Mouse (Mus musculus) heart, adult 2 months (tissue): ENCODE measurements around the gene Upp2. TPM values are rescaled to one million over a fixed set of nuclear protein-coding genes. Genes with fewer than 3 reads are reported as not detected.

Experiments
- DNase-seq, 2 experiments: peaks; one replicate each; pipeline ENCODE4 v3.0.0; 2021
- H3K27ac ChIP-seq: fragments of 200-600 bp; 2 replicates; pipeline ENCODE4 v1.8.1; 2022
- H3K27me3 ChIP-seq: fragments of 200-500 bp; 2 replicates; pipeline ENCODE4 v1.6.1; 2012; ENCODE audit warnings: mild to moderate bottlenecking, low read length, inconsistent platforms, mixed read lengths; ENCODE audit not compliant: control insufficient read depth, insufficient read depth
- H3K36me3 ChIP-seq: fragments of 200-500 bp; 2 replicates; pipeline ENCODE4 v1.6.1; 2012; ENCODE audit warnings: low read length, inconsistent platforms; ENCODE audit not compliant: control insufficient read depth, insufficient read depth
- H3K4me1 ChIP-seq: fragments of 200-500 bp; 2 replicates; pipeline ENCODE4 v1.6.1; 2011; ENCODE audit warnings: low read length; ENCODE audit not compliant: control insufficient read depth, insufficient read depth
- H3K4me3 ChIP-seq: fragments of 200-600 bp; 2 replicates; pipeline ENCODE4 v1.8.1; 2022
- H3K79me2 ChIP-seq: fragments of 200-500 bp; replicated peaks from 2 replicates; pipeline ENCODE4 v1.6.1; 2012; ENCODE audit warnings: mild to moderate bottlenecking, inconsistent platforms, low read length, moderate library complexity, mixed read lengths; ENCODE audit not compliant: control insufficient read depth, insufficient read depth
- H3K9ac ChIP-seq: fragments of 200-500 bp; 2 replicates; pipeline ENCODE4 v1.6.1; 2012; ENCODE audit warnings: low read depth, mild to moderate bottlenecking, control low read depth, inconsistent platforms, low read length, mixed read lengths
- CTCF ChIP-seq: fragments of 200-600 bp; IDR thresholded peaks from 2 replicates; pipeline ENCODE4 v1.8.1; 2022; ENCODE audit warnings: antibody characterized with exemption, mild to moderate bottlenecking, moderate library complexity
- EP300 ChIP-seq: fragments of 200-500 bp; IDR thresholded peaks from 2 replicates; pipeline ENCODE4 v1.6.1; 2011; ENCODE audit warnings: low read depth, low read length, control low read depth; ENCODE audit not compliant: insufficient read depth
- POLR2A ChIP-seq: fragments of 200-500 bp; IDR thresholded peaks from 2 replicates; pipeline ENCODE4 v1.6.1; 2011; ENCODE audit warnings: mild to moderate bottlenecking, low read depth, low read length, control low read depth; ENCODE audit not compliant: insufficient read depth
- WGBS: fragments of 180-500 bp; shearing (Covaris S2); methylation state at CpG from one replicate; pipeline ENCODE4 v1.1.7; 2018; 5-methylcytosine and 5-hydroxymethylcytosine counted together
- intact Hi-C: fragments of 180-260 bp; cut with DNase I; formaldehyde crosslinking; loops from one replicate; pipeline ENCODE4 v1.15.1; 2025
- polyA plus RNA-seq: library from polyadenylated mRNA; depleted of rRNA; stranded (reverse); fragments of >200 nt; gene quantifications from 2 replicates; pipeline ENCODE4 v1.2.3, GENCODE M21; 2012
- total RNA-seq, 2 experiments: library from RNA; stranded (reverse); gene quantifications; 2 replicates each; pipeline ENCODE4 v1.2.3; 2021

Upp2 gene
- total and polyA plus RNA-seq, 3 experiments, result 2.2 to 3.3 (median 3.0) TPM

GRCm38 (mm10) chr2:58660591-58660990 is 93.5 kb downstream of the Upp2 start:
- no peaks in the 10 kb centered on the region for H3K79me2 ChIP-seq
- no peak overlapping the region for H3K27ac ChIP-seq
- no peaks in the 10 kb centered on the region for H3K36me3 ChIP-seq
- H3K4me3 ChIP-seq, result no peak overlapping the region
- no peaks in the 10 kb centered on the region for H3K27me3 ChIP-seq
- intact Hi-C loops, result no loop called here
- H3K9ac ChIP-seq, result no peak overlapping the region
- WGBS, result 64% methylated on average over 13 of the region's 13 CpGs
- H3K4me1 ChIP-seq, result no peaks in the 10 kb centered on the region
- no peak for DNase-seq
- no peak for TF ChIP-seq CTCF
- TF ChIP-seq EP300, result no peak
- TF ChIP-seq POLR2A, result no peak

GRCm38 (mm10) chr2:58661116-58661515 is 94.0 kb downstream of the Upp2 start:
- H3K27me3 ChIP-seq, result no peaks in the 10 kb centered on the region
- intact Hi-C loops, result no loop called here
- no peak overlapping the region for H3K4me3 ChIP-seq
- no peak overlapping the region for H3K9ac ChIP-seq
- no peaks in the 10 kb centered on the region for H3K36me3 ChIP-seq
- no peaks in the 10 kb centered on the region for H3K79me2 ChIP-seq
- 86% methylated on average over 5 of the region's 5 CpGs for WGBS
- H3K27ac ChIP-seq, result no peak overlapping the region
- TF ChIP-seq CTCF, result no peak
- DNase-seq, result no peak
- H3K4me1 ChIP-seq, result no peaks in the 10 kb centered on the region

- Histone ChIP-seq H3K36me3 (no peaks in the 10 kb centered on the region), H3K27me3 (no peaks in the 10 kb centered on the region), H3K4me3 (no peak overlapping the region), H3K4me1 (peaks cover 1% of the 10 kb centered on the region; the same call in 1 of the 2 replicates), H3K79me2 (no peaks in the 10 kb centered on the region), H3K27ac (no peak overlapping the region), H3K9ac (no peak overlapping the region)
- intact Hi-C loops, result no loop called here
- WGBS, result 91% methylated on average over 9 of the region's 9 CpGs
- TF ChIP-seq POLR2A (no peak), CTCF (no peak), EP300 (no peak)
- no peak for DNase-seq
Observed at GRCm38 (mm10) chr2:58662661-58663060, 95.6 kb downstream of the Upp2 start.

- no peaks in the 10 kb centered on the region for H3K79me2 ChIP-seq
- no peaks in the 10 kb centered on the region for H3K27me3 ChIP-seq
- H3K27ac ChIP-seq, result no peak overlapping the region
- peaks cover 1% of the 10 kb centered on the region; the same call in 1 of the 2 replicates for H3K4me1 ChIP-seq
- H3K36me3 ChIP-seq, result no peaks in the 10 kb centered on the region
- H3K9ac ChIP-seq, result no peak overlapping the region
- no peak for TF ChIP-seq POLR2A
- TF ChIP-seq CTCF, result no peak
- TF ChIP-seq EP300, result no peak
- WGBS, result 85% methylated on average over 7 of the region's 7 CpGs
- H3K4me3 ChIP-seq, result no peak overlapping the region
- intact Hi-C loops, result loop anchor here (2.0 kb wide), 1 partner anchor 187 kb away; no protein-coding TSS in a partner anchor
- no peak for DNase-seq
Observed at GRCm38 (mm10) chr2:58663404-58664120, 96.5 kb downstream of the Upp2 start.

GRCm38 (mm10) chr2:58665081-58665814 is 98.2 kb downstream of the Upp2 start:
- DNase-seq, result peak; percentile 33 to 67
- intact Hi-C loops, result loop anchor here (2.0 to 5.0 kb wide), 4 partner anchors 83 to 608 kb away; partner anchors contain the start of genes Acvr1 and Upp2
- WGBS, result 81% methylated on average over 12 of the region's 12 CpGs
- no peaks in the 10 kb centered on the region for H3K79me2 ChIP-seq
- H3K9ac ChIP-seq, result no peak overlapping the region
- TF ChIP-seq CTCF (peak; percentile 95), POLR2A (no peak), EP300 (0 out of 2 replicates have a peak, but pooled peaks have one; percentile 26)
- H3K4me1 ChIP-seq, result peaks cover 1% of the 10 kb centered on the region; the same call in 1 of the 2 replicates
- H3K27me3 ChIP-seq, result no peaks in the 10 kb centered on the region
- no peak overlapping the region for H3K4me3 ChIP-seq
- no peaks in the 10 kb centered on the region for H3K36me3 ChIP-seq
- H3K27ac ChIP-seq, result no peak overlapping the region

GRCm38 (mm10) chr2:58667298-58667697 is 100.2 kb downstream of the Upp2 start:
- Histone ChIP-seq H3K4me1 (peaks cover 1% of the 10 kb centered on the region; the same call in 1 of the 2 replicates), H3K36me3 (no peaks in the 10 kb centered on the region), H3K79me2 (no peaks in the 10 kb centered on the region), H3K27ac (no peak overlapping the region), H3K9ac (no peak overlapping the region), H3K27me3 (no peaks in the 10 kb centered on the region), H3K4me3 (no peak overlapping the region)
- no peak for DNase-seq
- WGBS, result 6% methylated on average over 3 of the region's 3 CpGs
- TF ChIP-seq CTCF (no peak), POLR2A (no peak), EP300 (no peak)
- intact Hi-C loops, result loop anchor here (5.0 kb wide), 3 partner anchors 85 to 610 kb away; partner anchors contain the start of genes Acvr1 and Upp2
